Mouse (Mus musculus) hindbrain, embryonic 13.5 days (tissue): ENCODE measurements at regions not wholly inside any gene's neighbourhood (a gene's known extent, or its start where the extent isn't known, plus 50 kb on each side); places are given as distances from the start of the nearest gene placed in this dataset.

Experiments
- ATAC-seq: fragments of 200-750 bp; cut with Nextera tagmentation; 2 replicates; pipeline ENCODE4 v1.8.0; 2017; ENCODE audit warnings: moderate TSS enrichment; ENCODE audit not compliant: low FRiP score
- H3K27ac ChIP-seq: fragments of 300-500 bp; sonication (generic); 2 replicates; pipeline ENCODE4 v1.5.1; 2015; ENCODE audit warnings: inconsistent platforms, mild to moderate bottlenecking, moderate library complexity
- H3K27me3 ChIP-seq: fragments of 300-500 bp; sonication (generic); 2 replicates; pipeline ENCODE4 v1.6.1; 2015; ENCODE audit warnings: mild to moderate bottlenecking, inconsistent platforms
- H3K36me3 ChIP-seq: fragments of 300-500 bp; sonication (generic); 2 replicates; pipeline ENCODE4 v1.6.1; 2015; ENCODE audit warnings: mild to moderate bottlenecking, inconsistent platforms
- H3K4me1 ChIP-seq: fragments of 300-500 bp; sonication (generic); replicated peaks from 2 replicates; pipeline ENCODE4 v1.6.1; 2015; ENCODE audit warnings: inconsistent platforms
- H3K4me2 ChIP-seq: fragments of 300-500 bp; sonication (generic); 2 replicates; pipeline ENCODE4 v1.6.1; 2015; ENCODE audit warnings: inconsistent platforms, mild to moderate bottlenecking, moderate library complexity
- H3K4me3 ChIP-seq: fragments of 300-500 bp; sonication (generic); 2 replicates; pipeline ENCODE4 v1.5.1; 2015; ENCODE audit warnings: mild to moderate bottlenecking, inconsistent platforms
- H3K9ac ChIP-seq: fragments of 300-500 bp; sonication (generic); 2 replicates; pipeline ENCODE4 v1.6.1; 2015; ENCODE audit warnings: mild to moderate bottlenecking, inconsistent platforms
- H3K9me3 ChIP-seq: fragments of 300-500 bp; sonication (generic); 2 replicates; pipeline ENCODE4 v1.6.1; 2016; ENCODE audit warnings: inconsistent platforms
- WGBS: fragments of 180-500 bp; shearing (Covaris S2); methylation state at CpG from one replicate; pipeline ENCODE4 v1.1.7; 2015; 5-methylcytosine and 5-hydroxymethylcytosine counted together

DNA sequence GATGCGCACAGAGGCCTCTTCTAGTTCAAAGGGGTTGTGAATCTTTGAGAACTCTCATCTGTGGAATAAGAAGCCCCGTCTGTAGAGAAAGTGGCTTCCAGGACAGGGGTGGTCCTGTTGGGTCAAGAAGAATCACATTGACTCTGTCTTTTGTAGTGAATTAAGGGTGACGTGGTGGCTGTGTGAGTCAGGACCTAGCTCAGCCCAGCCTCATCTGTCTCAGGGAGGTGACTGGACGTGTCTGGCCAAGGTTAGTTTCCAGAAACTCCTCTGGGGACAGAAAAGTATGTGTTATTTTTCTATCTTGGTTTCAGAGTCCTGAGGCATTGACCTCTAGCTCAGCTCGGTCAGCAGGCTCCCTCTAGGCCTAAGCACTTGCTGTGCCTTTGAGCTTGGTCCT lies 73.3 kb upstream of the Lep start:
- 79% methylated on average over 5 of the region's 5 CpGs for WGBS
- Histone ChIP-seq H3K36me3 (no peaks in the 10 kb centered on the region), H3K27me3 (peaks cover 21% of the 10 kb centered on the region), H3K9ac (no peak overlapping the region), H3K27ac (no peak overlapping the region), H3K4me1 (peaks cover 10% of the 10 kb centered on the region; the same call in 1 of the 2 replicates), H3K9me3 (no peaks in the 10 kb centered on the region), H3K4me3 (no peak overlapping the region), H3K4me2 (no peak overlapping the region)
- ATAC-seq = no peak

DNA sequence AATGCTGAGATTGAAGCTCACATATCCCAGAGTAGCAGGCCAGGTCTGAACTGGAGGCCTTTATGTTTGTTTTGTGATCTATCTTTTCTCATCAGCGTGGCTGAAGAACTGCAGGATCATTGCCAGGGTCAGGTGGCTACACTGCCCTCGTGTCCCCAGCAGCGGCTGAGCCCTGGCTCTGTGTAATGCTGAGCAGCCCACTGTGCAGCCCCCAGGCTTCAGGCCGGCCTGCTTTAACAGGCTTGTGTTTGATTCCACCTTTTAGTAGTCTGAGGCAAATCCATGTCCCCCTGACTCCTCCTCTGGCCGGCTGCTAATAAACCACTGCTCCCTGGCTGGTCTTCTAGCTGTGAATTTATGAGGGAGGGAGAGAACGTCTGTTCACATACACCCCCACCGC lies 72.6 kb upstream of the Lep start:
- WGBS = 62% methylated on average over 7 of the region's 7 CpGs
- no peak for ATAC-seq
- H3K4me1 ChIP-seq = peaks cover 5% of the 10 kb centered on the region; the same call in 1 of the 2 replicates

DNA sequence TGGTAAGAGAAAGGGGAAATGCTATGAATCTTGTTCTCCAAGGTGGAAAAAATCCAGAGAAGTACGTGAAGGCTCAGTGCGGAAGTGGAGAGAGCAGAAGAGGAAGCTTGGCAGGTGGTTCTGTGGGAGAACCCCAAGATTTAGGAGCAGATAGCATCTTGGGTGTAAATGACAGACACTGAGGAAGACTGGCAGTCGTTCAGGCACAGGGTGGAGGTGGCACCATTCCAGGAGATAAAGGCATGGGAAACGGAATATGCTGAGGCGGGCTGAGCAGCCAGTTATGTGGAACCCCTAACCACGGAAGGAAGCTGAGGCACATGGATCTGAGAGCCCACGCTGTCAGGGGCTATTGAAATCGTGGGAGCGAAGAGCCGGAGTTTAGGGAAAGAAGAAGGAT lies 70.6 kb upstream of the Lep start:
- Histone ChIP-seq H3K27ac (no peak overlapping the region), H3K4me3 (no peak overlapping the region), H3K9me3 (no peaks in the 10 kb centered on the region), H3K27me3 (peaks cover 3% of the 10 kb centered on the region; the same call in 1 of the 2 replicates), H3K9ac (no peak overlapping the region), H3K4me1 (no peaks in the 10 kb centered on the region), H3K4me2 (no peak overlapping the region), H3K36me3 (no peaks in the 10 kb centered on the region)
- ATAC-seq = no peak
- WGBS = 70% methylated on average over 10 of the region's 10 CpGs

More for the DNA sequence above, 72.6 kb upstream of the Lep start:
- H3K27ac ChIP-seq = no peak overlapping the region
- H3K4me2 ChIP-seq = no peak overlapping the region
- H3K27me3 ChIP-seq = peaks cover 15% of the 10 kb centered on the region
- no peaks in the 10 kb centered on the region for H3K36me3 ChIP-seq
- no peak overlapping the region for H3K9ac ChIP-seq
- H3K9me3 ChIP-seq = no peaks in the 10 kb centered on the region
- H3K4me3 ChIP-seq = no peak overlapping the region

GRCm38 (mm10) chr6:28990210-28990609 lies 69.8 kb upstream of the Lep start:
- Histone ChIP-seq H3K36me3 (no peaks in the 10 kb centered on the region), H3K4me1 (no peaks in the 10 kb centered on the region), H3K27me3 (no peaks in the 10 kb centered on the region), H3K27ac (no peak overlapping the region), H3K9ac (no peak overlapping the region), H3K4me2 (no peak overlapping the region), H3K4me3 (no peak overlapping the region), H3K9me3 (no peaks in the 10 kb centered on the region)
- 71% methylated on average over 5 of the region's 5 CpGs for WGBS
- no peak for ATAC-seq

GRCm38 (mm10) chr6:28994481-28994880 lies 65.5 kb upstream of the Lep start:
- WGBS = 89% methylated on average over 4 of the region's 4 CpGs
- no peak overlapping the region for H3K9ac ChIP-seq
- no peaks in the 10 kb centered on the region for H3K36me3 ChIP-seq
- no peak overlapping the region for H3K4me2 ChIP-seq
- H3K27ac ChIP-seq = no peak overlapping the region
- H3K9me3 ChIP-seq = no peaks in the 10 kb centered on the region
- no peak overlapping the region for H3K4me3 ChIP-seq
- H3K27me3 ChIP-seq = no peaks in the 10 kb centered on the region
- 0 out of 2 replicates have a peak, but pooled peaks cover 4% of the 10 kb centered on the region for H3K4me1 ChIP-seq
- no peak for ATAC-seq

DNA sequence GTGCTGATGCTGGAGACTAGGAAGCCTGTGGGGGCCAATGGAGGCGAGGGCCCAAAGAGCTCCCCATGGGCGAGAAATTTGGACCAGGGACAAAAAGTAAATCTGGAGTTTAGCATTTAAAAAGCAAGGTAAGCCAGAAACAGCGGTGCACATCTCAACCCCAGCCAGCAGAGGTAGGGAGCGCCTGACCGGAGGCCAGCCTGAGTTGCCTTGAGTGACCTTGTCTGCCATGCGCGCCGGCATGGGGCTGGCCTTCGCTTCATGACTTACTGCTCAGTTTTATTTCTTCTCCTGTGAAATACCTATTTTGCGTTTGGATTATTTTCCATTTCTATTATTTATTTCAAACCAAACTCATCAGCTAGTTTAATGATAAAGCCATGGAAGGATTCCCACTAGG lies 64.3 kb upstream of the Lep start:
- H3K27me3 ChIP-seq = no peaks in the 10 kb centered on the region
- H3K4me2 ChIP-seq = no peak overlapping the region
- WGBS = 46% methylated on average over 10 of the region's 10 CpGs
- no peak overlapping the region for H3K9ac ChIP-seq
- no peaks in the 10 kb centered on the region for H3K36me3 ChIP-seq
- H3K27ac ChIP-seq = 0 out of 2 replicates have a peak overlapping the region, but pooled peaks have one; percentile 19
- H3K4me1 ChIP-seq = 0 out of 2 replicates have a peak, but pooled peaks cover 4% of the 10 kb centered on the region
- no peak overlapping the region for H3K4me3 ChIP-seq
- no peak for ATAC-seq
- H3K9me3 ChIP-seq = no peaks in the 10 kb centered on the region

GRCm38 (mm10) chr6:28999386-29000094 lies 60.5 kb upstream of the Lep start:
- no peaks in the 10 kb centered on the region for H3K27me3 ChIP-seq
- no peak overlapping the region for H3K27ac ChIP-seq

DNA sequence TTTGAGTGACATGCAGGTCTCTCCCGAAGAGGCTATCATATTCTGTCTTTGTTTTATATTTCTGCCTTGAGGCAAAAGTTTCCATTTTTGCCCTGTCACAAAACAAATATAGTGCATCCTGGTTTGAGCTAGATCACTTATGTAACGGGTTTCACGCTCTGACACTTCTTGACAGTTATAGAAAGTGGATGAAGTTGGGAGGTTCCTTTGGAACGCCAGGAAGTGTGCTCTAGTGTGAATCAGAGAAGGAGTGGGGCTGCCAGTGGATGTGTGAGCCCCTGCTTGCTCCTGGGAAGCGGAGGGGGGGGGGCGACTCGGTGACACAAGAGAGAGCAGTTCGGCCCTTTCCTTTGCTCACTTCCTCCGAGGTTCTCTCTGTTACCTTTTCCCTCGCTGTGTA lies 57.9 kb upstream of the Lep start:
- Histone ChIP-seq H3K36me3 (no peaks in the 10 kb centered on the region), H3K9me3 (no peaks in the 10 kb centered on the region), H3K4me1 (no peaks in the 10 kb centered on the region), H3K9ac (no peak overlapping the region), H3K27ac (no peak overlapping the region), H3K4me2 (no peak overlapping the region), H3K27me3 (no peaks in the 10 kb centered on the region), H3K4me3 (no peak overlapping the region)
- WGBS = 84% methylated on average over 10 of the region's 10 CpGs
- no peak for ATAC-seq

More at GRCm38 (mm10) chr6:28999386-29000094, 60.5 kb upstream of the Lep start:
- ATAC-seq = no peak
- Histone ChIP-seq H3K4me3 (no peak overlapping the region), H3K36me3 (no peaks in the 10 kb centered on the region), H3K4me2 (no peak overlapping the region), H3K9me3 (no peaks in the 10 kb centered on the region), H3K9ac (no peak overlapping the region), H3K4me1 (0 out of 2 replicates have a peak, but pooled peaks cover 4% of the 10 kb centered on the region)
- 73% methylated on average over 10 of the region's 10 CpGs for WGBS

- no peak overlapping the region for H3K4me2 ChIP-seq
- ATAC-seq = no peak
- no peaks in the 10 kb centered on the region for H3K36me3 ChIP-seq
- H3K9ac ChIP-seq = no peak overlapping the region
- H3K9me3 ChIP-seq = no peaks in the 10 kb centered on the region
- H3K4me3 ChIP-seq = no peak overlapping the region
- no peak overlapping the region for H3K27ac ChIP-seq
- no peaks in the 10 kb centered on the region for H3K27me3 ChIP-seq
- no peaks in the 10 kb centered on the region for H3K4me1 ChIP-seq
- 46% methylated on average over 8 of the region's 8 CpGs for WGBS
These were observed 57.2 kb upstream of the Lep start for GRCm38 (mm10) chr6:29002811-29003210.

DNA sequence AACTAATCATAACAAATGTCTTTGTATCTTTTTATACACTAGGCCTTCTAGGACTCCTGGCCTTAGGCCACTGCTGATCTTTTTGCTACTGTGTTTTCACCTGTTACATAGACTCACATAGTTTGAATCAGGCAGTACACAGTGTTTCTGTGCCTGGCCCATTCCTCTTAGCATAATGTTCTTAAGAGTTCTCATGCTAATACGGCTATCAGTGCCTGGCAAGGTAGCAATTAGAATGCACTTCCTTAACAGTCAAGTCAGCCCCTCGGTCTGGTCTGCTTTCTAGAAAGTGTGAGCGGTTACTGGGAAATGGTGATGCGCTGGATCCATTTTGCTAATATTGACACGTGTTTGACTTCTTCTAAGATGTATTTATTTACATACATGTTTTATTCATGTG lies 54.2 kb upstream of the Lep start:
- Histone ChIP-seq H3K4me3 (no peak overlapping the region), H3K4me2 (no peak overlapping the region), H3K9me3 (no peaks in the 10 kb centered on the region), H3K36me3 (no peaks in the 10 kb centered on the region), H3K27me3 (no peaks in the 10 kb centered on the region), H3K27ac (no peak overlapping the region), H3K4me1 (no peaks in the 10 kb centered on the region), H3K9ac (no peak overlapping the region)
- WGBS = 87% methylated on average over 5 of the region's 5 CpGs
- no peak for ATAC-seq
